ENCODE assay signal across 25 mouse cellular contexts in genomic region chr10:40082668-40083067, GRCm38 (mm10). TPM values are rescaled to one million over a fixed set of nuclear protein-coding genes. Genes with fewer than 3 reads are reported as not detected.
DNase-seq lines count a peak whose midpoint lies in the region; ATAC-seq and TF ChIP-seq lines count a peak whose summit lies in the region.
"Had no signal": no experiment of that assay in that cellular context is flagged by ENCODE, and none has a peak within 500 bp of the region (broad histone marks: within the 10 kb centered on the region; RNA-seq: fewer than 3 reads in every experiment).

No protein-coding gene starts in this region.

- H3K27ac ChIP-seq in gastrocnemius, adult 2 months, result peak overlapping the region; percentile 46; the same call in 1 of the 2 replicates
- H3K27ac ChIP-seq in heart, embryonic 10.5 days, result no peak overlapping the region
- no peak overlapping the region for H3K27ac ChIP-seq in heart, postnatal 0 days (ENCODE audit: low read depth)
- H3K27ac ChIP-seq: embryonic facial prominence, embryonic 10.5 days; embryonic facial prominence, embryonic 12.5 days; forebrain, embryonic 13.5 days; forebrain, embryonic 15.5 days had no signal

- no peak overlapping the region for H3K9ac ChIP-seq in heart, postnatal 0 days (replicated peaks; ENCODE audit: low read depth, low read length)
- H3K9ac ChIP-seq: embryonic facial prominence, embryonic 12.5 days; forebrain, embryonic 13.5 days; forebrain, embryonic 15.5 days had no signal

- no peak overlapping the region for H3K4me2 ChIP-seq in heart, postnatal 0 days (ENCODE audit: low read depth, low read length)
- H3K4me2 ChIP-seq: embryonic facial prominence, embryonic 12.5 days; forebrain, embryonic 13.5 days; forebrain, embryonic 15.5 days had no signal

- H3K36me3 ChIP-seq in heart, embryonic 10.5 days, result no peaks in the 10 kb centered on the region
- H3K36me3 ChIP-seq in heart, postnatal 0 days (replicated peaks; ENCODE audit: control insufficient read depth, insufficient read depth, low read length), result no peaks in the 10 kb centered on the region
- H3K36me3 ChIP-seq: embryonic facial prominence, embryonic 10.5 days; embryonic facial prominence, embryonic 12.5 days; forebrain, embryonic 15.5 days had no signal

- H3K9me3 ChIP-seq in heart, embryonic 10.5 days, result no peaks in the 10 kb centered on the region
- H3K9me3 ChIP-seq in heart, postnatal 0 days (replicated peaks; ENCODE audit: control insufficient read depth, low read length), result no peaks in the 10 kb centered on the region
- H3K9me3 ChIP-seq: embryonic facial prominence, embryonic 10.5 days; embryonic facial prominence, embryonic 12.5 days; forebrain, embryonic 13.5 days; forebrain, embryonic 15.5 days; G1E had no signal

- WGBS in heart, embryonic 10.5 days, result 89% methylated on average over 7 of the region's 7 CpGs
- 69% methylated on average over 7 of the region's 7 CpGs for WGBS in heart, postnatal 0 days

- no peak overlapping the region for H3K4me3 ChIP-seq in gastrocnemius, adult 2 months
- H3K4me3 ChIP-seq in heart, embryonic 10.5 days, result no peak overlapping the region
- no peak overlapping the region for H3K4me3 ChIP-seq in heart, postnatal 0 days (ENCODE audit: low read depth, low read length)
- H3K4me3 ChIP-seq: embryonic facial prominence, embryonic 10.5 days; embryonic facial prominence, embryonic 12.5 days; forebrain, embryonic 13.5 days; forebrain, embryonic 15.5 days had no signal

- no peak for TF ChIP-seq CTCF in gastrocnemius, adult 2 months (IDR thresholded peaks at IDR 0.05)
- TF ChIP-seq CTCF in heart, postnatal 0 days (IDR thresholded peaks at IDR 0.05; ENCODE audit: low read depth), result no peak

- DNase-seq in gastrocnemius, adult 2 months, result peak; percentile 38
- no peak for DNase-seq in gastrocnemius, postnatal 4 days (ENCODE audit: low spot score in 2 of 2)
- peak; percentile 61 for DNase-seq in heart, adult 18-20 months
- DNase-seq in heart, embryonic 10.5 days (ENCODE audit: low spot score), result no peak
- DNase-seq in heart, postnatal 0 days (ENCODE audit: low spot score), result peak; percentile 5
- no peak for DNase-seq in heart, adult 8-10 months (ENCODE audit: low spot score)
- DNase-seq: adrenal gland, adult 8-10 months; adrenal gland, postnatal 14 days; adrenal gland, postnatal 36 days; B cell, adult 2 months; cerebellum, adult 11-12 months; cerebellum, adult 2 months; cerebellum, adult 9-10 months; cerebellum, postnatal 10 days; cerebellum, postnatal 25 days had no signal

- TF ChIP-seq EP300 in heart, postnatal 0 days (IDR thresholded peaks at IDR 0.05; ENCODE audit: low read depth), result no peak

- no peak for ATAC-seq in heart, postnatal 0 days (ENCODE audit: insufficient read depth, low read depth)
- ATAC-seq: activated CD4-positive, CD25-positive, alpha-beta regulatory T cell, adult 4 months; CD4-positive, CD25-positive, alpha-beta regulatory T cell, adult 4 months; forebrain, embryonic 13.5 days; forebrain, embryonic 15.5 days; Patski had no signal

- peaks cover 25% of the 10 kb centered on the region for H3K4me1 ChIP-seq in heart, embryonic 10.5 days
- peaks cover 20% of the 10 kb centered on the region for H3K4me1 ChIP-seq in heart, postnatal 0 days (ENCODE audit: control insufficient read depth, insufficient read depth)

- H3K27me3 ChIP-seq in heart, embryonic 10.5 days (ENCODE audit: insufficient read depth, poor library complexity, severe bottlenecking), result no peaks in the 10 kb centered on the region
- H3K27me3 ChIP-seq in heart, postnatal 0 days (ENCODE audit: control insufficient read depth, insufficient read depth, low read length), result no peaks in the 10 kb centered on the region
- H3K27me3 ChIP-seq: CH12.LX; embryonic facial prominence, embryonic 12.5 days; forebrain, embryonic 13.5 days; forebrain, embryonic 15.5 days; Patski had no signal

- intact Hi-C loops in gastrocnemius, adult 2 months (cut with DNase I), result no loop called here

RNA-seq across cellular contexts. Expression of gene Mfsd4b1, which starts 57.6 kb away (rescaled TPM):
- total RNA-seq in gastrocnemius, adult 2 months (2021), result 1 to 10 TPM; 2.6 to 3.5 TPM
- 1 to 10 TPM in 1 of 2 experiments, under 1 TPM in 1; 0.49 to 1.5 TPM for total RNA-seq in gastrocnemius, postnatal 4 days (2021)
- 1 to 10 TPM; 1.9 to 2.9 TPM for total RNA-seq in heart, adult 18-20 months (2021)
- 0.18 and 0.22 TPM in 2 replicates for polyA plus RNA-seq in heart, embryonic 10.5 days (2016; fragmentation: Nextera tagmentation; extraction: Ambion mirVana)
- 0.97 and 3.8 TPM in 2 replicates for total RNA-seq in heart, postnatal 0 days (2014; rRNA removed; ENCODE audit: low replicate concordance)
- 2.3 and 2.4 TPM in 2 replicates for polyA plus RNA-seq in heart, postnatal 0 days (2015; fragmentation: Nextera tagmentation; extraction: Ambion mirVana)
- total RNA-seq in heart, adult 8-10 months (2022), result 1 to 10 TPM; 1.8 to 3.5 (median 2.1) TPM
- total RNA-seq: CH12.LX had no signal
- polyA plus RNA-seq: activated CD4-positive, CD25-positive, alpha-beta regulatory T cell, adult 4 months; CD4-positive, CD25-positive, alpha-beta regulatory T cell, adult 4 months; forebrain, embryonic 11.5 days; forebrain, embryonic 13.5 days; G1E had no signal

RNA-seq across cellular contexts. Expression of gene Slc16a10, which starts 59.4 kb away (rescaled TPM):
- 10 to 100 TPM; 39.8 to 43.6 TPM for total RNA-seq in gastrocnemius, adult 2 months (2021)
- total RNA-seq in gastrocnemius, postnatal 4 days (2021), result 10 to 100 TPM; 19.4 to 20.4 TPM
- 10 to 100 TPM; 18.8 to 21.7 TPM for total RNA-seq in heart, adult 18-20 months (2021)
- polyA plus RNA-seq in heart, embryonic 10.5 days (2016; fragmentation: Nextera tagmentation; extraction: Ambion mirVana), result 15.2 and 20.7 TPM in 2 replicates
- 14.2 and 15.6 TPM in 2 replicates for total RNA-seq in heart, postnatal 0 days (2014; rRNA removed; ENCODE audit: low replicate concordance)
- polyA plus RNA-seq in heart, postnatal 0 days (2015; fragmentation: Nextera tagmentation; extraction: Ambion mirVana), result 11.6 and 12.4 TPM in 2 replicates
- total RNA-seq in heart, adult 8-10 months (2022), result 10 to 100 TPM; 19.3 to 24.6 (median 19.9) TPM

Comparison
In these comparisons a context has a peak if more than half of its experiments do, and no peak if none do; other contexts are left out.
1. DNase-seq: peak in gastrocnemius, adult 2 months (single experiment), heart, adult 18-20 months (2 of 2) and heart, postnatal 0 days (single experiment); none in gastrocnemius, postnatal 4 days (0 of 2), heart, embryonic 10.5 days (single experiment) and heart, adult 8-10 months (single experiment).